Mouse (Mus musculus) embryonic facial prominence, embryonic 14.5 days (tissue): ENCODE measurements around the gene Gm21860. TPM values are rescaled to one million over a fixed set of nuclear protein-coding genes. Genes with fewer than 3 reads are reported as not detected.
A peak's percentile ranks its signal among the peaks of the same experiment; 100 is the strongest.
"Not testable (repeated sequence)": the region's sequence is repeated elsewhere in the genome, so short reads cannot be mapped to it uniquely, and the experiment has no call there.

ENCODE experiments used
- ATAC-seq: fragments of 200-750 bp; cut with Nextera tagmentation; 2 replicates; pipeline ENCODE4 v1.8.0; 2017; ENCODE audit warnings: low read depth, moderate number of reproducible peaks, moderate TSS enrichment
- DNase-seq: peaks from one replicate; pipeline ENCODE4 v3.0.0-alpha.2; 2015; ENCODE audit warnings: low spot score
- H3K27ac ChIP-seq: fragments of 300-500 bp; sonication (generic); replicated peaks from 2 replicates; pipeline ENCODE4 v1.5.1; 2014; ENCODE audit warnings: low read depth, mild to moderate bottlenecking, low read length, moderate library complexity
- H3K27me3 ChIP-seq: fragments of 300-500 bp; sonication (generic); replicated peaks from 2 replicates; pipeline ENCODE4 v1.6.1; 2014; ENCODE audit warnings: low read length; ENCODE audit not compliant: control insufficient read depth, insufficient read depth
- H3K36me3 ChIP-seq: fragments of 300-500 bp; sonication (generic); 2 replicates; pipeline ENCODE4 v1.6.1; 2014; ENCODE audit warnings: low read length, mixed read lengths; ENCODE audit not compliant: control insufficient read depth, insufficient read depth
- H3K4me1 ChIP-seq: fragments of 300-500 bp; sonication (generic); 2 replicates; pipeline ENCODE4 v1.6.1; 2014; ENCODE audit warnings: antibody characterized with exemption, low read length; ENCODE audit not compliant: control insufficient read depth, insufficient read depth
- H3K4me2 ChIP-seq: fragments of 300-500 bp; sonication (generic); 2 replicates; pipeline ENCODE4 v1.6.1; 2014; ENCODE audit warnings: low read depth, mild to moderate bottlenecking, low read length, moderate library complexity, mixed read lengths
- H3K4me3 ChIP-seq: fragments of 300-500 bp; sonication (generic); 2 replicates; pipeline ENCODE4 v1.5.1; 2014; ENCODE audit warnings: low read depth, mild to moderate bottlenecking, low read length
- H3K9ac ChIP-seq: fragments of 300-500 bp; sonication (generic); 2 replicates; pipeline ENCODE4 v1.6.1; 2014; ENCODE audit warnings: low read depth, mild to moderate bottlenecking, low read length, moderate library complexity, mixed read lengths
- H3K9me3 ChIP-seq: fragments of 300-500 bp; sonication (generic); 2 replicates; pipeline ENCODE4 v1.6.1; 2016; ENCODE audit warnings: low read length; ENCODE audit not compliant: control insufficient read depth
- WGBS: fragments of 180-500 bp; shearing (Covaris S2); extraction: QIAGEN DNeasy Blood & Tissue Kit; methylation state at CpG from one replicate; pipeline ENCODE4 v1.1.7; 2014; 5-methylcytosine and 5-hydroxymethylcytosine counted together
- polyA plus RNA-seq: library from polyadenylated mRNA; unstranded; fragments of >200 nt; fragmentation: Nextera tagmentation; extraction: Ambion mirVana; gene quantifications from 2 replicates; pipeline ENCODE4 v1.2.1, GENCODE M21; 2014

Gene Gm21860
- polyA plus RNA-seq, 1 experiment from 2014 or later: not detected

- not testable (repeated sequence) for DNase-seq, H3K9ac ChIP-seq, H3K4me3 ChIP-seq, ATAC-seq, H3K27ac ChIP-seq, H3K4me1 ChIP-seq, H3K27me3 ChIP-seq, H3K4me2 ChIP-seq
- H3K36me3 ChIP-seq: peaks cover 34% of the 10 kb centered on the region
- WGBS: 62% methylated on average over 6 of the region's 8 CpGs
- H3K9me3 ChIP-seq: peaks cover 25% of the 10 kb centered on the region
These were observed 20.3 kb downstream of the Gm21860 start for GRCm38 (mm10) chrY:90734334-90734696.

- peaks cover 20% of the 10 kb centered on the region for H3K9me3 ChIP-seq
- not testable (repeated sequence) for H3K4me1 ChIP-seq, H3K4me2 ChIP-seq, ATAC-seq, DNase-seq, H3K27ac ChIP-seq, H3K9ac ChIP-seq, H3K4me3 ChIP-seq, H3K27me3 ChIP-seq
- peaks cover 29% of the 10 kb centered on the region for H3K36me3 ChIP-seq
- 80% methylated on average over 6 of the region's 9 CpGs for whole genome bisulfite sequencing
These were observed 20.8 kb downstream of the Gm21860 start for GRCm38 (mm10) chrY:90733656-90734333.

- H3K4me3 ChIP-seq, H3K27me3 ChIP-seq, H3K9me3 ChIP-seq, H3K27ac ChIP-seq, H3K4me1 ChIP-seq, H3K4me2 ChIP-seq, H3K9ac ChIP-seq: not testable (repeated sequence)
- ATAC-seq: peak; percentile 71
- 49% methylated on average over 10 of the region's 10 CpGs for WGBS
- DNase-seq: peak; percentile 79
- H3K36me3 ChIP-seq: peaks cover 12% of the 10 kb centered on the region
These were observed 22.5 kb downstream of the Gm21860 start for GRCm38 (mm10) chrY:90732101-90732542.

GRCm38 (mm10) chrY:90731593-90731955 is 23.0 kb downstream of the Gm21860 start:
- not testable (repeated sequence) for H3K4me2 ChIP-seq, H3K9me3 ChIP-seq, ATAC-seq, H3K9ac ChIP-seq, H3K4me1 ChIP-seq, H3K27me3 ChIP-seq, DNase-seq, H3K4me3 ChIP-seq, H3K27ac ChIP-seq
- H3K36me3 ChIP-seq: peaks cover 12% of the 10 kb centered on the region
- whole genome bisulfite sequencing: 55% methylated on average over 1 of the region's 1 CpGs

- ATAC-seq: not testable (repeated sequence)
These were observed 23.6 kb downstream of the Gm21860 start for GRCm38 (mm10) chrY:90730908-90731592.

GRCm38 (mm10) chrY:90729816-90730303 is 24.8 kb downstream of the Gm21860 start:
- not testable (repeated sequence) for H3K4me1 ChIP-seq, H3K4me2 ChIP-seq, DNase-seq, H3K4me3 ChIP-seq, ATAC-seq, H3K9ac ChIP-seq, H3K27ac ChIP-seq, H3K36me3 ChIP-seq, H3K9me3 ChIP-seq, H3K27me3 ChIP-seq
- 61% methylated on average over 11 of the region's 12 CpGs for WGBS

More at GRCm38 (mm10) chrY:90730908-90731592, 23.6 kb downstream of the Gm21860 start:
- H3K4me2 ChIP-seq, H3K9ac ChIP-seq, H3K4me1 ChIP-seq, H3K27me3 ChIP-seq, H3K27ac ChIP-seq, H3K4me3 ChIP-seq, H3K9me3 ChIP-seq, DNase-seq: not testable (repeated sequence)
- WGBS: 84% methylated on average over 11 of the region's 20 CpGs
- peaks cover 12% of the 10 kb centered on the region for H3K36me3 ChIP-seq

GRCm38 (mm10) chrY:90728905-90729256 is 25.7 kb downstream of the Gm21860 start:
- not testable (repeated sequence) for H3K9ac ChIP-seq, H3K27ac ChIP-seq, H3K36me3 ChIP-seq, DNase-seq, H3K27me3 ChIP-seq, H3K4me2 ChIP-seq, H3K4me3 ChIP-seq, H3K9me3 ChIP-seq, H3K4me1 ChIP-seq
- WGBS: 55% methylated on average over 14 of the region's 17 CpGs
- ATAC-seq: peak; percentile 78

- H3K9me3 ChIP-seq, H3K4me1 ChIP-seq, H3K36me3 ChIP-seq, H3K9ac ChIP-seq, H3K4me2 ChIP-seq, H3K27ac ChIP-seq, H3K4me3 ChIP-seq, DNase-seq, ATAC-seq, H3K27me3 ChIP-seq: not testable (repeated sequence)
- 70% methylated on average over 11 of the region's 13 CpGs for WGBS
These were observed 26.2 kb downstream of the Gm21860 start for GRCm38 (mm10) chrY:90728251-90728904.
